In the genomic region with DNA sequence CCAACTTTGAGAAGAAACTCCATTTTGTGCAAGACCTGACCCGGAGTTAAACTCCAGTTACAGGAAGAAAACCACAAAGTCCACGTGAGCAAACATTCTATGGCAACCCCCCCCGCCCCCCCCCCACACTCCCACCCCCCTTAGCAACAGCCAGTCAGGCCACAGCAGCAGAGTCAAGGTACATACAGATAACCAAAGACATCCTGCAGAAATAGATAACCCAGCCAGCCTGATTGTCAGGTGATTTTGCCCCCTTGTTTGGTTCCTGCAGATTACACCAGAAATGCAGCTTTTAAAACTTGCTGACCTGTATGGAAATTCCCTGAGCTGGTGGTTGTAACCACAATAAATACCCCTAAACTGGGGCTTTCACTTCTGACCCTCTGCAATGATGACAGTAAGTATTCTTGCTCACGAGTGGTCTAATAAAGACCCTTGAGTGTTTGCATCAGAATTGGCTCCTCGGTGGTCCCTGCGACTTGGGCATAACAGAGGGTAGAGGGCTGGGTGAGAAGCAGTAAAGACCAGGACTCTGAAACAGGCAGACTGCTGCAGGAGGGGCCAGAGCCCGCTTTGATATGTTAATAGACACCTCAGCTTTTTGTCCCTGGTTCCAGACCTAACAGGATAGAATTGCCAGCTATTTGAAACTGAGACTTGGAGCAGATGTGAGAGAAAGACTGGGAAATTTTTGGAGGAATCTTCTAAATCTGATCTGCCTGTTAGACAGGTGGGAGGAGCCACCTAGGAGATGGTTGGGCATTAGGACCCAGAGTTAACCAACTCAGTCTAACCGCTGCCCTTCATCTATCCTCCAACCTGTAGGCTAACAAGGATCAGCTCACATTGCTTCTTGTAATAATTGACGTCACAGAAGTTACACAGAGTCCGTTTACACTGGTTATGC, we compare ENCODE assay signal across 8 mouse cellular contexts. TPM values are rescaled to one million over a fixed set of nuclear protein-coding genes. Genes with fewer than 3 reads are reported as not detected.
DNase-seq lines count a peak whose midpoint lies in the region; ATAC-seq and TF ChIP-seq lines count a peak whose summit lies in the region.

No protein-coding gene starts in this region.

- H3K36me3 ChIP-seq in E14TG2a.4 (ENCODE audit: insufficient read depth, low read length) = no peaks in the 10 kb centered on the region
- no peaks in the 10 kb centered on the region for H3K36me3 ChIP-seq in embryonic facial prominence, embryonic 14.5 days (ENCODE audit: control insufficient read depth, insufficient read depth, low read length)
- H3K36me3 ChIP-seq in hindbrain, embryonic 14.5 days (replicated peaks; ENCODE audit: control insufficient read depth, insufficient read depth) = no peaks in the 10 kb centered on the region
- H3K36me3 ChIP-seq in liver, adult 2 months (ENCODE audit: control insufficient read depth, insufficient read depth, low read length) = no peaks in the 10 kb centered on the region
- no peaks in the 10 kb centered on the region for H3K36me3 ChIP-seq in neural tube, embryonic 11.5 days (ENCODE audit: control insufficient read depth, insufficient read depth, low read length)

- peak overlapping the region; percentile 39 for H3K4me2 ChIP-seq in embryonic facial prominence, embryonic 14.5 days (ENCODE audit: low read depth, low read length)
- H3K4me2 ChIP-seq in hindbrain, embryonic 14.5 days (replicated peaks) = peak overlapping the region; percentile 44
- H3K4me2 ChIP-seq in neural tube, embryonic 11.5 days (ENCODE audit: low read depth) = peak overlapping the region; percentile 41

- no peak for TF ChIP-seq CTCF in E14TG2a.4 (conservative IDR thresholded peaks at IDR 0.05; ENCODE audit: low read length)
- no peak for TF ChIP-seq CTCF in liver, adult 2 months (IDR thresholded peaks at IDR 0.05; ENCODE audit: low read depth, low read length)

- H3K27me3 ChIP-seq in E14TG2a.4 (ENCODE audit: insufficient read depth, low read length) = 0 out of 2 replicates have a peak, but pooled peaks cover 5% of the 10 kb centered on the region
- H3K27me3 ChIP-seq in embryonic facial prominence, embryonic 14.5 days (replicated peaks; ENCODE audit: control insufficient read depth, insufficient read depth, low read length) = no peaks in the 10 kb centered on the region
- no peaks in the 10 kb centered on the region for H3K27me3 ChIP-seq in hindbrain, embryonic 14.5 days (ENCODE audit: control insufficient read depth, insufficient read depth, low read length)
- no peaks in the 10 kb centered on the region for H3K27me3 ChIP-seq in liver, adult 2 months (ENCODE audit: control insufficient read depth, insufficient read depth, low read length)
- no peaks in the 10 kb centered on the region for H3K27me3 ChIP-seq in neural tube, embryonic 11.5 days (ENCODE audit: control insufficient read depth, insufficient read depth, low read length)

- H3K9ac ChIP-seq in embryonic facial prominence, embryonic 14.5 days (ENCODE audit: low read depth, low read length) = no peak overlapping the region
- no peak overlapping the region for H3K9ac ChIP-seq in hindbrain, embryonic 14.5 days
- H3K9ac ChIP-seq in liver, adult 2 months (ENCODE audit: low read depth, low read length) = no peak overlapping the region
- H3K9ac ChIP-seq in neural tube, embryonic 11.5 days (ENCODE audit: low read length) = no peak overlapping the region; the same call in 1 of the 2 replicates

- no peak for TF ChIP-seq POLR2A in liver, adult 2 months (IDR thresholded peaks at IDR 0.05; ENCODE audit: extremely low read depth, insufficient read depth, low read length)

- no peak overlapping the region for H3K27ac ChIP-seq in embryonic facial prominence, embryonic 14.5 days (replicated peaks; ENCODE audit: low read depth, low read length)
- H3K27ac ChIP-seq in hindbrain, embryonic 14.5 days = no peak overlapping the region
- peak overlapping the region; percentile 72 for H3K27ac ChIP-seq in liver, adult 2 months (replicated peaks; ENCODE audit: insufficient read depth, low read depth, low read length)
- peak overlapping the region; percentile 39; the same call in 1 of the 2 replicates for H3K27ac ChIP-seq in neural tube, embryonic 11.5 days (ENCODE audit: low read depth, low read length)

- peak overlapping the region; percentile 73 for H3K4me3 ChIP-seq in E14TG2a.4 (replicated peaks; ENCODE audit: low read length)
- peak overlapping the region; percentile 7; the same call in 1 of the 2 replicates for H3K4me3 ChIP-seq in embryonic facial prominence, embryonic 14.5 days (ENCODE audit: low read depth, low read length)
- H3K4me3 ChIP-seq in hindbrain, embryonic 14.5 days (replicated peaks; ENCODE audit: low read length) = peak overlapping the region; percentile 21
- H3K4me3 ChIP-seq in liver, adult 2 months (ENCODE audit: insufficient read depth, low read depth, low read length) = no peak overlapping the region
- H3K4me3 ChIP-seq in neural tube, embryonic 11.5 days (ENCODE audit: low read depth, low read length) = 0 out of 2 replicates have a peak overlapping the region, but pooled peaks have one; percentile 12

- H3K79me2 ChIP-seq in liver, adult 2 months (ENCODE audit: control insufficient read depth, insufficient read depth, low read length) = no peaks in the 10 kb centered on the region

- peak; percentile 77; the same call in 1 of the 2 replicates for ATAC-seq in embryonic facial prominence, embryonic 14.5 days (ENCODE audit: low read depth)
- ATAC-seq in hindbrain, embryonic 14.5 days (ENCODE audit: low FRiP score) = peak; percentile 69; the same call in 1 of the 2 replicates
- ATAC-seq in neural tube, embryonic 11.5 days (ENCODE audit: insufficient read depth, low FRiP score, low TSS enrichment) = peak; percentile 81

- intact Hi-C loops in left cerebral cortex, postnatal 4 days (cut with DNase I) = no loop called here

- peaks cover 27% of the 10 kb centered on the region for H3K4me1 ChIP-seq in E14TG2a.4 (replicated peaks; ENCODE audit: low read depth, low read length)
- no peaks in the 10 kb centered on the region for H3K4me1 ChIP-seq in embryonic facial prominence, embryonic 14.5 days (ENCODE audit: control insufficient read depth, insufficient read depth, low read length)
- 0 out of 2 replicates have a peak, but pooled peaks cover 8% of the 10 kb centered on the region for H3K4me1 ChIP-seq in hindbrain, embryonic 14.5 days (replicated peaks; ENCODE audit: control insufficient read depth, insufficient read depth, low read length)
- H3K4me1 ChIP-seq in liver, adult 2 months (ENCODE audit: control insufficient read depth, insufficient read depth, low read length) = peaks cover 10% of the 10 kb centered on the region
- peaks cover 8% of the 10 kb centered on the region for H3K4me1 ChIP-seq in neural tube, embryonic 11.5 days (ENCODE audit: control insufficient read depth, insufficient read depth, low read length)

- H3K9me3 ChIP-seq in E14TG2a.4 (ENCODE audit: low read length) = no peaks in the 10 kb centered on the region
- H3K9me3 ChIP-seq in embryonic facial prominence, embryonic 14.5 days (ENCODE audit: control insufficient read depth, low read length) = no peaks in the 10 kb centered on the region
- no peaks in the 10 kb centered on the region for H3K9me3 ChIP-seq in hindbrain, embryonic 14.5 days (ENCODE audit: control insufficient read depth, low read length)
- H3K9me3 ChIP-seq in neural tube, embryonic 11.5 days (ENCODE audit: control insufficient read depth, low read length) = no peaks in the 10 kb centered on the region

- peak; percentile 12 for DNase-seq in A20 (ENCODE audit: low read depth, low spot score)
- DNase-seq in embryonic facial prominence, embryonic 14.5 days (ENCODE audit: low spot score) = peak; percentile 48
- no peak for DNase-seq in hindbrain, embryonic 14.5 days (ENCODE audit: low spot score)
- peak; percentile 93 for DNase-seq in liver, adult 2 months (ENCODE audit: extremely low read depth, low read depth, low spot score)
- no peak for DNase-seq in neural tube, embryonic 11.5 days (ENCODE audit: low spot score)
- DNase-seq in left cerebral cortex, adult 18-20 months (ENCODE audit: low spot score in 2 of 2) = no peak
- no peak for DNase-seq in left cerebral cortex, postnatal 4 days

- WGBS in embryonic facial prominence, embryonic 14.5 days = 11% methylated on average over 9 of the region's 10 CpGs
- 4% methylated on average over 10 of the region's 10 CpGs for WGBS in hindbrain, embryonic 14.5 days
- 21% methylated on average over 10 of the region's 10 CpGs for WGBS in liver, adult 2 months
- 6% methylated on average over 10 of the region's 10 CpGs for WGBS in neural tube, embryonic 11.5 days

RNA-seq across cellular contexts. Expression of a gene that starts 5.1 kb away (rescaled TPM):
- 0.18 and 0.48 TPM in 2 replicates for polyA plus RNA-seq in embryonic facial prominence, embryonic 14.5 days (2014; fragmentation: Nextera tagmentation; extraction: Ambion mirVana)
- 0.19 TPM in 1 of 2 replicates, not detected in the other for polyA plus RNA-seq in hindbrain, embryonic 14.5 days (2014; fragmentation: Nextera tagmentation; extraction: Ambion mirVana)
- total RNA-seq in liver, adult 2 months (2014; rRNA removed) = not detected in 2 replicates
- polyA plus RNA-seq in liver, adult 2 months (2012; rRNA removed) = not detected in 2 replicates
- 0.46 and 0.54 TPM in 2 replicates for polyA plus RNA-seq in neural tube, embryonic 11.5 days (2014; fragmentation: Nextera tagmentation; extraction: Ambion mirVana)
- not detected for total RNA-seq in left cerebral cortex, adult 18-20 months (2021)
- total RNA-seq in left cerebral cortex, postnatal 4 days (2021) = not detected

RNA-seq across cellular contexts. Expression of a gene that starts 14.9 kb away (rescaled TPM):
- polyA plus RNA-seq in embryonic facial prominence, embryonic 14.5 days (2014; fragmentation: Nextera tagmentation; extraction: Ambion mirVana) = 0.12 TPM in 1 of 2 replicates, not detected in the other
- polyA plus RNA-seq in hindbrain, embryonic 14.5 days (2014; fragmentation: Nextera tagmentation; extraction: Ambion mirVana) = not detected in 2 replicates
- not detected in 2 replicates for total RNA-seq in liver, adult 2 months (2014; rRNA removed)
- polyA plus RNA-seq in liver, adult 2 months (2012; rRNA removed) = not detected in 2 replicates
- 0.29 TPM in 1 of 2 replicates, not detected in the other for polyA plus RNA-seq in neural tube, embryonic 11.5 days (2014; fragmentation: Nextera tagmentation; extraction: Ambion mirVana)
- total RNA-seq in left cerebral cortex, adult 18-20 months (2021) = not detected
- not detected for total RNA-seq in left cerebral cortex, postnatal 4 days (2021)

RNA-seq across cellular contexts. Expression of a gene that starts 21.0 kb away (rescaled TPM):
- polyA plus RNA-seq in embryonic facial prominence, embryonic 14.5 days (2014; fragmentation: Nextera tagmentation; extraction: Ambion mirVana) = 0.25 TPM in 1 of 2 replicates, not detected in the other
- not detected in 2 replicates for polyA plus RNA-seq in hindbrain, embryonic 14.5 days (2014; fragmentation: Nextera tagmentation; extraction: Ambion mirVana)
- total RNA-seq in liver, adult 2 months (2014; rRNA removed) = not detected in 2 replicates
- not detected in 2 replicates for polyA plus RNA-seq in liver, adult 2 months (2012; rRNA removed)
- polyA plus RNA-seq in neural tube, embryonic 11.5 days (2014; fragmentation: Nextera tagmentation; extraction: Ambion mirVana) = 0.31 TPM in 1 of 2 replicates, not detected in the other
- not detected for total RNA-seq in left cerebral cortex, adult 18-20 months (2021)
- total RNA-seq in left cerebral cortex, postnatal 4 days (2021) = not detected

RNA-seq across cellular contexts. Expression of a gene that starts 26.6 kb away (rescaled TPM):
- polyA plus RNA-seq in embryonic facial prominence, embryonic 14.5 days (2014; fragmentation: Nextera tagmentation; extraction: Ambion mirVana) = not detected in 2 replicates
- not detected in 2 replicates for polyA plus RNA-seq in hindbrain, embryonic 14.5 days (2014; fragmentation: Nextera tagmentation; extraction: Ambion mirVana)
- total RNA-seq in liver, adult 2 months (2014; rRNA removed) = not detected in 2 replicates
- not detected in 2 replicates for polyA plus RNA-seq in liver, adult 2 months (2012; rRNA removed)
- 0.30 and 0.66 TPM in 2 replicates for polyA plus RNA-seq in neural tube, embryonic 11.5 days (2014; fragmentation: Nextera tagmentation; extraction: Ambion mirVana)
- not detected for total RNA-seq in left cerebral cortex, adult 18-20 months (2021)
- not detected for total RNA-seq in left cerebral cortex, postnatal 4 days (2021)

RNA-seq across cellular contexts. Expression of a gene that starts 32.6 kb away (rescaled TPM):
- not detected in 2 replicates for polyA plus RNA-seq in embryonic facial prominence, embryonic 14.5 days (2014; fragmentation: Nextera tagmentation; extraction: Ambion mirVana)
- polyA plus RNA-seq in hindbrain, embryonic 14.5 days (2014; fragmentation: Nextera tagmentation; extraction: Ambion mirVana) = 0.30 TPM in 1 of 2 replicates, not detected in the other
- total RNA-seq in liver, adult 2 months (2014; rRNA removed) = not detected in 2 replicates
- not detected in 2 replicates for polyA plus RNA-seq in liver, adult 2 months (2012; rRNA removed)
- not detected in 2 replicates for polyA plus RNA-seq in neural tube, embryonic 11.5 days (2014; fragmentation: Nextera tagmentation; extraction: Ambion mirVana)
- total RNA-seq in left cerebral cortex, adult 18-20 months (2021) = not detected
- not detected for total RNA-seq in left cerebral cortex, postnatal 4 days (2021)

Comparison
In these comparisons a context has a peak if more than half of its experiments do, and no peak if none do; other contexts are left out.
1. DNase-seq: peak in A20 (single experiment), embryonic facial prominence, embryonic 14.5 days (single experiment) and liver, adult 2 months (single experiment); none in hindbrain, embryonic 14.5 days (single experiment), neural tube, embryonic 11.5 days (single experiment), left cerebral cortex, adult 18-20 months (0 of 2) and left cerebral cortex, postnatal 4 days (single experiment).
2. H3K27ac ChIP-seq: peak in liver, adult 2 months (single experiment) and neural tube, embryonic 11.5 days (single experiment); none in embryonic facial prominence, embryonic 14.5 days (single experiment) and hindbrain, embryonic 14.5 days (single experiment).
3. Peak in every context shown above with its lines, with median percentiles within 50 percentile points of each other: ATAC-seq and H3K4me2 ChIP-seq.